Mouse (Mus musculus): Measurements from ENCODE around the gene Gsn. TPM values are rescaled to one million over a fixed set of nuclear protein-coding genes. Genes with fewer than 3 reads are reported as not detected.

The Gsn gene
- polyA plus RNA-seq, 1 experiment: 46.9 TPM

- TF ChIP-seq POLR2A (IDR thresholded peaks at IDR 0.05; ENCODE audit: insufficient read depth, low read length) (no peak), EP300 (IDR thresholded peaks at IDR 0.05; ENCODE audit: insufficient read depth, low read depth, low read length) (no peak), CTCF (IDR thresholded peaks at IDR 0.05; ENCODE audit: low read depth, low read length) (no peak)
- H3K36me3 ChIP-seq (ENCODE audit: control insufficient read depth, insufficient read depth, low read length, poor library complexity, severe bottlenecking): no peaks in the 10 kb centered on the region
- H3K4me3 ChIP-seq (ENCODE audit: low read depth, low read length): no peak overlapping the region
- H3K4me1 ChIP-seq (ENCODE audit: control insufficient read depth, insufficient read depth, low read length): no peaks in the 10 kb centered on the region
- H3K27me3 ChIP-seq (ENCODE audit: control insufficient read depth, insufficient read depth, low read length, poor library complexity, severe bottlenecking): no peaks in the 10 kb centered on the region; the same call in 1 of the 2 replicates
- no peak overlapping the region for H3K9ac ChIP-seq (ENCODE audit: low read depth, poor library complexity, severe bottlenecking)
- H3K27ac ChIP-seq (ENCODE audit: insufficient read depth, low read length): no peak overlapping the region
- H3K9me3 ChIP-seq (replicated peaks; ENCODE audit: control insufficient read depth, insufficient read depth, low read length, poor library complexity, severe bottlenecking): no peaks in the 10 kb centered on the region
These were observed 42.8 kb upstream of the Gsn start for GRCm38 (mm10) chr2:35213345-35213910.

- H3K4me3 ChIP-seq (ENCODE audit: low read depth, low read length): no peak overlapping the region
- no peaks in the 10 kb centered on the region for H3K4me1 ChIP-seq (ENCODE audit: control insufficient read depth, insufficient read depth, low read length)
- H3K27me3 ChIP-seq (ENCODE audit: control insufficient read depth, insufficient read depth, low read length, poor library complexity, severe bottlenecking): no peaks in the 10 kb centered on the region; the same call in 1 of the 2 replicates
- H3K27ac ChIP-seq (ENCODE audit: insufficient read depth, low read length): no peak overlapping the region
- TF ChIP-seq EP300 (IDR thresholded peaks at IDR 0.05; ENCODE audit: insufficient read depth, low read depth, low read length): no peak
- peak; percentile 94 for TF ChIP-seq CTCF (IDR thresholded peaks at IDR 0.05; ENCODE audit: low read depth, low read length)
- H3K9me3 ChIP-seq (replicated peaks; ENCODE audit: control insufficient read depth, insufficient read depth, low read length, poor library complexity, severe bottlenecking): no peaks in the 10 kb centered on the region
- H3K36me3 ChIP-seq (ENCODE audit: control insufficient read depth, insufficient read depth, low read length, poor library complexity, severe bottlenecking): no peaks in the 10 kb centered on the region
- H3K9ac ChIP-seq (ENCODE audit: low read depth, poor library complexity, severe bottlenecking): 0 out of 2 replicates have a peak overlapping the region, but pooled peaks have one; percentile 6
These were observed 41.3 kb upstream of the Gsn start for GRCm38 (mm10) chr2:35214881-35215358.

GRCm38 (mm10) chr2:35215363-35215762, 40.8 kb upstream of the Gsn start:
- H3K9ac ChIP-seq (ENCODE audit: low read depth, poor library complexity, severe bottlenecking): 0 out of 2 replicates have a peak overlapping the region, but pooled peaks have one; percentile 6
- H3K27ac ChIP-seq (ENCODE audit: insufficient read depth, low read length): no peak overlapping the region
- H3K36me3 ChIP-seq (ENCODE audit: control insufficient read depth, insufficient read depth, low read length, poor library complexity, severe bottlenecking): no peaks in the 10 kb centered on the region
- H3K4me3 ChIP-seq (ENCODE audit: low read depth, low read length): no peak overlapping the region
- no peaks in the 10 kb centered on the region for H3K9me3 ChIP-seq (replicated peaks; ENCODE audit: control insufficient read depth, insufficient read depth, low read length, poor library complexity, severe bottlenecking)
- TF ChIP-seq EP300 (IDR thresholded peaks at IDR 0.05; ENCODE audit: insufficient read depth, low read depth, low read length): no peak
- TF ChIP-seq CTCF (IDR thresholded peaks at IDR 0.05; ENCODE audit: low read depth, low read length): no peak
- no peak for TF ChIP-seq POLR2A (IDR thresholded peaks at IDR 0.05; ENCODE audit: insufficient read depth, low read length)
- no peaks in the 10 kb centered on the region; the same call in 1 of the 2 replicates for H3K27me3 ChIP-seq (ENCODE audit: control insufficient read depth, insufficient read depth, low read length, poor library complexity, severe bottlenecking)
- no peaks in the 10 kb centered on the region for H3K4me1 ChIP-seq (ENCODE audit: control insufficient read depth, insufficient read depth, low read length)

GRCm38 (mm10) chr2:35216701-35217100, 39.5 kb upstream of the Gsn start:
- Histone ChIP-seq H3K36me3 (ENCODE audit: control insufficient read depth, insufficient read depth, low read length, poor library complexity, severe bottlenecking) (no peaks in the 10 kb centered on the region), H3K4me1 (ENCODE audit: control insufficient read depth, insufficient read depth, low read length) (no peaks in the 10 kb centered on the region), H3K9me3 (replicated peaks; ENCODE audit: control insufficient read depth, insufficient read depth, low read length, poor library complexity, severe bottlenecking) (no peaks in the 10 kb centered on the region), H3K4me3 (ENCODE audit: low read depth, low read length) (no peak overlapping the region), H3K27ac (ENCODE audit: insufficient read depth, low read length) (no peak overlapping the region), H3K9ac (ENCODE audit: low read depth, poor library complexity, severe bottlenecking) (no peak overlapping the region), H3K27me3 (ENCODE audit: control insufficient read depth, insufficient read depth, low read length, poor library complexity, severe bottlenecking) (no peaks in the 10 kb centered on the region; the same call in 1 of the 2 replicates)
- TF ChIP-seq EP300 (IDR thresholded peaks at IDR 0.05; ENCODE audit: insufficient read depth, low read depth, low read length) (no peak), POLR2A (IDR thresholded peaks at IDR 0.05; ENCODE audit: insufficient read depth, low read length) (no peak), CTCF (IDR thresholded peaks at IDR 0.05; ENCODE audit: low read depth, low read length) (no peak)

- no peak overlapping the region for H3K4me3 ChIP-seq (ENCODE audit: low read depth, low read length)
- no peak overlapping the region for H3K9ac ChIP-seq (ENCODE audit: low read depth, poor library complexity, severe bottlenecking)
- TF ChIP-seq CTCF (IDR thresholded peaks at IDR 0.05; ENCODE audit: low read depth, low read length) (no peak), EP300 (IDR thresholded peaks at IDR 0.05; ENCODE audit: insufficient read depth, low read depth, low read length) (no peak), POLR2A (IDR thresholded peaks at IDR 0.05; ENCODE audit: insufficient read depth, low read length) (no peak)
- no peak overlapping the region for H3K27ac ChIP-seq (ENCODE audit: insufficient read depth, low read length)
- H3K4me1 ChIP-seq (ENCODE audit: control insufficient read depth, insufficient read depth, low read length): no peaks in the 10 kb centered on the region
- H3K27me3 ChIP-seq (ENCODE audit: control insufficient read depth, insufficient read depth, low read length, poor library complexity, severe bottlenecking): no peaks in the 10 kb centered on the region; the same call in 1 of the 2 replicates
- H3K9me3 ChIP-seq (replicated peaks; ENCODE audit: control insufficient read depth, insufficient read depth, low read length, poor library complexity, severe bottlenecking): no peaks in the 10 kb centered on the region
- no peaks in the 10 kb centered on the region for H3K36me3 ChIP-seq (ENCODE audit: control insufficient read depth, insufficient read depth, low read length, poor library complexity, severe bottlenecking)
These were observed 37.4 kb upstream of the Gsn start for GRCm38 (mm10) chr2:35218736-35219135.

- Histone ChIP-seq H3K4me3 (ENCODE audit: low read depth, low read length) (no peak overlapping the region), H3K27ac (ENCODE audit: insufficient read depth, low read length) (no peak overlapping the region), H3K9me3 (replicated peaks; ENCODE audit: control insufficient read depth, insufficient read depth, low read length, poor library complexity, severe bottlenecking) (no peaks in the 10 kb centered on the region), H3K9ac (ENCODE audit: low read depth, poor library complexity, severe bottlenecking) (no peak overlapping the region), H3K4me1 (ENCODE audit: control insufficient read depth, insufficient read depth, low read length) (no peaks in the 10 kb centered on the region), H3K36me3 (ENCODE audit: control insufficient read depth, insufficient read depth, low read length, poor library complexity, severe bottlenecking) (no peaks in the 10 kb centered on the region), H3K27me3 (ENCODE audit: control insufficient read depth, insufficient read depth, low read length, poor library complexity, severe bottlenecking) (no peaks in the 10 kb centered on the region)
- no peak for TF ChIP-seq EP300 (IDR thresholded peaks at IDR 0.05; ENCODE audit: insufficient read depth, low read depth, low read length)
- no peak for TF ChIP-seq POLR2A (IDR thresholded peaks at IDR 0.05; ENCODE audit: insufficient read depth, low read length)
- TF ChIP-seq CTCF (IDR thresholded peaks at IDR 0.05; ENCODE audit: low read depth, low read length): no peak
These were observed 33.3 kb upstream of the Gsn start for GRCm38 (mm10) chr2:35222822-35223391.

Data from ES-Bruce4 (cell line).